Mouse (Mus musculus): ENCODE results near the gene Ubap1.

DNA sequence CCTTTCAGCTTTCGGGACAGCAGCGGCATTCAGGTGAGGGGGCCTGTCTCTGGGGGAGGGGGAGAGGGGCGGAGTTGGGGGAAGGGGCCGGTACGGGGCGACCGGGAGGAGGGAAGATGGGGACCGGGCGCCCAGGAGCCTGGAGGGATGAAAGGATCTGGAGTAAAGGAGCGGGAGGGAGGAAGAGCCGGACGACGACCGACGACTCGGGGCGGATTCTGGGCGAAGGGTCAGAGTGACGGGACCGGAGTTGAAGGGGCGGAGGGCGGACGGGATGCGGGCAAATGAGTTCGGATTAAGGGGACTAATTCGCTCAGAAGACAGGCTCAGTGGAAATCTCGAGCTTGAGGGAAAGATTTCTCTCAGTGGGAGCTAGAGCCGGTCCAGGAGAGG is 399 bp downstream of the Ubap1 start:
- TF ChIP-seq POLR2A (IDR thresholded peaks at IDR 0.05; ENCODE audit: low read depth, low read length) = no peak
- TF ChIP-seq CTCF (conservative IDR thresholded peaks at IDR 0.05; ENCODE audit: insufficient read depth, insufficient read length, low read depth, low read length) = no peak
